Mouse (Mus musculus) neural tube, embryonic 15.5 days (tissue): ENCODE results near the gene Rprd1b. TPM values are rescaled to one million over a fixed set of nuclear protein-coding genes. Genes with fewer than 3 reads are reported as not detected.

Experiments used
- ATAC-seq: fragments of 200-750 bp; cut with Nextera tagmentation; 2 replicates; pipeline ENCODE4 v1.8.0; 2017; ENCODE audit warnings: mild to moderate bottlenecking, moderate TSS enrichment, moderate library complexity; ENCODE audit not compliant: low FRiP score
- H3K27ac ChIP-seq: fragments of 300-500 bp; sonication (generic); replicated peaks from 2 replicates; pipeline ENCODE4 v1.5.1; 2015; ENCODE audit warnings: mild to moderate bottlenecking, inconsistent platforms
- H3K27me3 ChIP-seq: fragments of 300-500 bp; sonication (generic); replicated peaks from 2 replicates; pipeline ENCODE4 v1.6.1; 2015; ENCODE audit warnings: inconsistent platforms
- H3K36me3 ChIP-seq: fragments of 300-500 bp; sonication (generic); 2 replicates; pipeline ENCODE4 v1.6.1; 2015; ENCODE audit warnings: inconsistent platforms
- H3K4me1 ChIP-seq: fragments of 300-500 bp; sonication (generic); 2 replicates; pipeline ENCODE4 v1.6.1; 2015; ENCODE audit warnings: inconsistent platforms
- H3K4me2 ChIP-seq: fragments of 300-500 bp; sonication (generic); 2 replicates; pipeline ENCODE4 v1.6.1; 2015; ENCODE audit warnings: inconsistent platforms, mild to moderate bottlenecking, moderate library complexity
- H3K4me3 ChIP-seq: fragments of 300-500 bp; sonication (generic); replicated peaks from 2 replicates; pipeline ENCODE4 v1.5.1; 2015; ENCODE audit warnings: mild to moderate bottlenecking, inconsistent platforms
- H3K9ac ChIP-seq: fragments of 300-500 bp; sonication (generic); replicated peaks from 2 replicates; pipeline ENCODE4 v1.6.1; 2015; ENCODE audit warnings: mild to moderate bottlenecking, inconsistent platforms
- H3K9me3 ChIP-seq: fragments of 300-500 bp; sonication (generic); replicated peaks from 2 replicates; pipeline ENCODE4 v1.6.1; 2016; ENCODE audit warnings: inconsistent platforms
- WGBS: fragments of 180-500 bp; shearing (Covaris S2); methylation state at CpG from one replicate; pipeline ENCODE4 v1.1.7; 2015; ENCODE audit warnings: mixed read lengths; 5-methylcytosine and 5-hydroxymethylcytosine counted together
- polyA plus RNA-seq: library from polyadenylated mRNA; unstranded; fragments of >200 nt; fragmentation: Nextera tagmentation; extraction: Ambion mirVana; gene quantifications from 2 replicates; pipeline ENCODE4 v1.2.1, GENCODE M21; 2015

Gene Rprd1b
- polyA plus RNA-seq: 28.5 and 32.8 TPM in 2 replicates

GRCm38 (mm10) chr2:158028354-158028863, at the start of gene Rprd1b, which contains the start of gene Tti1:
Gene Rprd1b, plus strand, starts transcription at chr2:158028497.
Gene Tti1, minus strand, starts transcription at chr2:158028433.
- Histone ChIP-seq H3K9ac (peak within 1 kb of the TSS; percentile 96), H3K9me3 (no peaks in the 10 kb centered on the region), H3K4me2 (peak within 1 kb of the TSS; percentile 87), H3K4me1 (peaks cover 46% of the 10 kb centered on the region), H3K36me3 (no peaks in the 10 kb centered on the region), H3K27me3 (no peaks in the 10 kb centered on the region), H3K4me3 (peak within 1 kb of the TSS; percentile 96), H3K27ac (peak within 1 kb of the TSS; percentile 94)
- WGBS: under 1% methylated on average over 48 of the region's 52 CpGs
- ATAC-seq: peak; percentile 95

GRCm38 (mm10) chr2:157979241-157979640, 49.1 kb upstream of the Rprd1b start:
- no peak for ATAC-seq
- no peaks in the 10 kb centered on the region for H3K9me3 ChIP-seq
- no peak overlapping the region for H3K4me2 ChIP-seq
- H3K9ac ChIP-seq: no peak overlapping the region
- H3K4me1 ChIP-seq: peaks cover 21% of the 10 kb centered on the region
- no peaks in the 10 kb centered on the region for H3K27me3 ChIP-seq
- no peak overlapping the region for H3K4me3 ChIP-seq
- 80% methylated on average over 5 of the region's 5 CpGs for WGBS
- H3K36me3 ChIP-seq: no peaks in the 10 kb centered on the region; the same call in 1 of the 2 replicates
- H3K27ac ChIP-seq: no peak overlapping the region

DNA sequence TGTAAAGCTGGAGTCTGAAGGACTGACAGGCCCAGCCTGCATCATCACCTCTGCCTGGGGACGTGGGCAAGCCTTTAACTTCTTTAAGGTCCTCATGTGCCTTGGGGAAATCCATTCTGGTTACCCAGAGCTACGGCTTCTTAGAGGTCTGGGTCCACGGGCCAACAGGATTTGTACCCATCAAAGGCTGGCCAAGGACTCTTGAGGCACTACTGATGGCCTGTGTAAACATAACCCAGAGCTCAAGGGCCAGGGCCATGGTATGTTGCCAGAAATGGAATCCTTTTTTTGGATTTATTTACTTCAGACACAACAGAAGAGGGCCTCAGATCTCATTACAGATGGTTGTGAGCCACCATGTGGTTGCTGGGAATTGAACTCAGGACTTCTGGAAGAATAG, 45.6 kb upstream of the Rprd1b start:
- no peak overlapping the region for H3K9ac ChIP-seq
- no peak for ATAC-seq
- no peak overlapping the region for H3K27ac ChIP-seq
- WGBS: 89% methylated on average over 3 of the region's 3 CpGs
- H3K4me3 ChIP-seq: no peak overlapping the region
- H3K36me3 ChIP-seq: no peaks in the 10 kb centered on the region; the same call in 1 of the 2 replicates
- H3K9me3 ChIP-seq: no peaks in the 10 kb centered on the region
- H3K4me2 ChIP-seq: no peak overlapping the region
- peaks cover 27% of the 10 kb centered on the region for H3K4me1 ChIP-seq
- H3K27me3 ChIP-seq: no peaks in the 10 kb centered on the region

- Histone ChIP-seq H3K4me2 (no peak overlapping the region), H3K4me1 (peaks cover 32% of the 10 kb centered on the region), H3K9me3 (no peaks in the 10 kb centered on the region), H3K27ac (no peak overlapping the region), H3K27me3 (no peaks in the 10 kb centered on the region), H3K4me3 (no peak overlapping the region), H3K36me3 (no peaks in the 10 kb centered on the region; the same call in 1 of the 2 replicates), H3K9ac (no peak overlapping the region)
- WGBS: 92% methylated on average over 4 of the region's 4 CpGs
- ATAC-seq: no peak
Measured at GRCm38 (mm10) chr2:157983276-157983675, 45.0 kb upstream of the Rprd1b start.

GRCm38 (mm10) chr2:157985611-157986010, 42.7 kb upstream of the Rprd1b start:
- Histone ChIP-seq H3K9me3 (no peaks in the 10 kb centered on the region), H3K4me1 (peaks cover 54% of the 10 kb centered on the region), H3K9ac (no peak overlapping the region), H3K4me2 (no peak overlapping the region), H3K27me3 (no peaks in the 10 kb centered on the region), H3K36me3 (no peaks in the 10 kb centered on the region; the same call in 1 of the 2 replicates), H3K4me3 (no peak overlapping the region), H3K27ac (peak overlapping the region; percentile 63; the same call in 1 of the 2 replicates)
- 82% methylated on average over 4 of the region's 4 CpGs for WGBS
- no peak for ATAC-seq

DNA sequence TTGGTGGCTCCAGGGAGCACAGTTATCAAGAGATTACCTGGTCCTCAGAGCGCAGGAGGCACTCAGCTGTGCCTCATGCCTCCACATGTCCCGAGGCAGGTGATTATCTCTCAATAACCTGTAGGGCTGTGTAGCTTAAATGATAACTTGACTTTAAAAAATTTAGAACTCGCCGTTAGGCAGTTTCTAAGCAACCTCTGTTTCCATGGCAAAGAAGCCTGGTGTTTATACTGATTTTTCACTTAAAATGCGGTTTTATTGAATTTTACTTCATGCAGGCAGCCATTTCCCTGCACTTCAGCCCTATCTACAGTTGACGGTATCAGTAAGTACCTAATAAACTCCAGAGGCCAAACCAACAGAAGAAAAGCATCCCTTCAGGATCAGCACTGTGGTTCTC, 42.1 kb upstream of the Rprd1b start:
- H3K36me3 ChIP-seq: no peaks in the 10 kb centered on the region

GRCm38 (mm10) chr2:157988416-157989190, 39.7 kb upstream of the Rprd1b start:
- Histone ChIP-seq H3K27ac (peak overlapping the region; percentile 67), H3K27me3 (no peaks in the 10 kb centered on the region), H3K36me3 (no peaks in the 10 kb centered on the region), H3K9me3 (no peaks in the 10 kb centered on the region), H3K4me2 (no peak overlapping the region), H3K4me1 (peaks cover 63% of the 10 kb centered on the region), H3K9ac (0 out of 2 replicates have a peak overlapping the region, but pooled peaks have one; percentile 4), H3K4me3 (no peak overlapping the region)
- 39% methylated on average over 7 of the region's 7 CpGs for WGBS
- ATAC-seq: no peak

More for the DNA sequence above, 42.1 kb upstream of the Rprd1b start:
- Histone ChIP-seq H3K9ac (no peak overlapping the region), H3K4me1 (peaks cover 60% of the 10 kb centered on the region), H3K4me3 (no peak overlapping the region), H3K27ac (peak overlapping the region; percentile 63), H3K9me3 (no peaks in the 10 kb centered on the region), H3K27me3 (no peaks in the 10 kb centered on the region), H3K4me2 (no peak overlapping the region)
- ATAC-seq: no peak
- WGBS: 70% methylated on average over 6 of the region's 6 CpGs

GRCm38 (mm10) chr2:157989946-157990345, 38.4 kb upstream of the Rprd1b start:
- ATAC-seq: no peak
- H3K27ac ChIP-seq: peak overlapping the region; percentile 67; the same call in 1 of the 2 replicates
- peaks cover 68% of the 10 kb centered on the region for H3K4me1 ChIP-seq
- H3K9ac ChIP-seq: no peak overlapping the region
- no peak overlapping the region for H3K4me3 ChIP-seq
- 85% methylated on average over 2 of the region's 2 CpGs for WGBS
- no peaks in the 10 kb centered on the region for H3K9me3 ChIP-seq
- 0 out of 2 replicates have a peak, but pooled peaks cover 6% of the 10 kb centered on the region for H3K36me3 ChIP-seq
- H3K27me3 ChIP-seq: no peaks in the 10 kb centered on the region
- no peak overlapping the region for H3K4me2 ChIP-seq

GRCm38 (mm10) chr2:157991026-157991425, 37.3 kb upstream of the Rprd1b start:
- no peaks in the 10 kb centered on the region for H3K27me3 ChIP-seq
- peaks cover 58% of the 10 kb centered on the region for H3K4me1 ChIP-seq
- no peak overlapping the region for H3K9ac ChIP-seq
- H3K36me3 ChIP-seq: peaks cover 9% of the 10 kb centered on the region
- 39% methylated on average over 6 of the region's 6 CpGs for WGBS
- peak overlapping the region; percentile 46 for H3K27ac ChIP-seq
- no peak overlapping the region for H3K4me2 ChIP-seq
- no peak overlapping the region for H3K4me3 ChIP-seq
- ATAC-seq: no peak
- no peaks in the 10 kb centered on the region for H3K9me3 ChIP-seq

- H3K9ac ChIP-seq: no peak overlapping the region
- H3K27me3 ChIP-seq: no peaks in the 10 kb centered on the region
- H3K36me3 ChIP-seq: peaks cover 14% of the 10 kb centered on the region
- peaks cover 45% of the 10 kb centered on the region for H3K4me1 ChIP-seq
- no peak overlapping the region for H3K4me2 ChIP-seq
- no peak overlapping the region for H3K4me3 ChIP-seq
- no peaks in the 10 kb centered on the region for H3K9me3 ChIP-seq
- peak overlapping the region; percentile 56; the same call in 1 of the 2 replicates for H3K27ac ChIP-seq
- no peak for ATAC-seq
- WGBS: 87% methylated on average over 4 of the region's 4 CpGs
Measured at GRCm38 (mm10) chr2:157992501-157992900, 35.8 kb upstream of the Rprd1b start.

GRCm38 (mm10) chr2:157998817-157999216, 29.5 kb upstream of the Rprd1b start:
- no peak for ATAC-seq
- 64% methylated on average over 3 of the region's 3 CpGs for WGBS
- Histone ChIP-seq H3K36me3 (peaks cover 16% of the 10 kb centered on the region), H3K27ac (no peak overlapping the region), H3K9me3 (no peaks in the 10 kb centered on the region), H3K4me3 (no peak overlapping the region), H3K9ac (no peak overlapping the region), H3K4me2 (no peak overlapping the region), H3K27me3 (no peaks in the 10 kb centered on the region), H3K4me1 (peaks cover 13% of the 10 kb centered on the region)

DNA sequence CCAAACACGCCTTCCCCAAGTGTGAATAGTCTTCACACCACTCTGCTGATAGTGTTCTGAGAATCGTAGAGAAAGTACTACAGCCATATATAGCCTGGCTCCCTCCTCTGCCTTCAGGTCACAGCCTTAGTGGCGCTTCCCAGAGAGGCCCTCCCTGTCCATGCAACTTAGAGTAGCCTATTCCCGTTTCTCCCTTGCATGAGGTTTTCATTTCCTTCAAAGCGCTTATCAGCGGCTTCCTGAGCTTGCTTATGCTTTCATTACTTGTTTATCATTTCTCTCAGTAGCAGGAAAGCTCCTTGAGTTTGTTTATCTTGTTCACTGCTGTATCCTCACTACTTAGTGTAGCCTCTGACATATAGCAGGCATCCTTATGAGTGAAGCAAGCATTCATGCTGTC, 23.7 kb upstream of the Rprd1b start:
- Histone ChIP-seq H3K4me2 (no peak overlapping the region), H3K4me1 (peaks cover 6% of the 10 kb centered on the region), H3K9ac (no peak overlapping the region), H3K4me3 (no peak overlapping the region), H3K27ac (no peak overlapping the region), H3K9me3 (no peaks in the 10 kb centered on the region), H3K27me3 (no peaks in the 10 kb centered on the region), H3K36me3 (peaks cover 17% of the 10 kb centered on the region; the same call in 1 of the 2 replicates)
- ATAC-seq: no peak
- WGBS: 88% methylated on average over 6 of the region's 6 CpGs
